Mouse (Mus musculus) adrenal gland, postnatal 25 days (tissue): ENCODE measurements around the gene Hrc. TPM values are rescaled to one million over a fixed set of nuclear protein-coding genes. Genes with fewer than 3 reads are reported as not detected.

ENCODE experiments used
- DNase-seq: peaks from one replicate; pipeline ENCODE4 v3.0.0; 2021; ENCODE audit warnings: mixed read lengths
- long read RNA-seq: library from polyadenylated mRNA; stranded (forward); transcript quantifications from one replicate; pipeline ENCODE4 v2.0.0, GENCODE M21; 2021
- total RNA-seq: library from RNA; stranded (reverse); gene quantifications from 2 replicates; pipeline ENCODE4 v1.2.3, GENCODE M21; 2021

The Hrc gene
- total RNA-seq, result 0.18 TPM in 1 of 2 replicates, not detected in the other
- long read RNA-seq, result 0 reads

- DNase-seq, result no peak
Measured at GRCm38 (mm10) chr7:45335056-45335455, at the start of gene Hrc. TSS of gene Hrc (plus strand) at chr7:45335290.

GRCm38 (mm10) chr7:45286486-45286885 is 48.6 kb upstream of the Hrc start:
- DNase-seq, result no peak

DNA sequence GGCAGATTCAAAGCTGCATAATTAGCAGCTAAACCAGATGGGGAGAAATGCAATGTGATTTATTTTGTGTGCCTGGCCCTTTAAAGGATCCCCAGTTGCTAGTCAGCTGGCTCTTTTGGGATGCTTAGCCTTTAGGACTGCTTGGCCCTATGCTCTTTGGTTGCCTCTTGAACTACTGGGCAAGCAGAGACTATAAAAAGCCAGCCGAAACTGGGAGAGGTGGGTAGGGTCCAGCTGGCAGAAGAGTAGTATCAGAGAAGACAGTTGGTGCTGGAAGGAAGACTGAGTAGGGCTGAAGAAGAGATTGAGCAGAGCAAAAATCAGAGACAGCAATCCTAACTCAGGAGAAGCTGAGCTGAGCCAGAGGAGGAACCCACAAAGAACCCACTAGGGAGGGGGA is 38.5 kb upstream of the Hrc start:
- no peak for DNase-seq

DNA sequence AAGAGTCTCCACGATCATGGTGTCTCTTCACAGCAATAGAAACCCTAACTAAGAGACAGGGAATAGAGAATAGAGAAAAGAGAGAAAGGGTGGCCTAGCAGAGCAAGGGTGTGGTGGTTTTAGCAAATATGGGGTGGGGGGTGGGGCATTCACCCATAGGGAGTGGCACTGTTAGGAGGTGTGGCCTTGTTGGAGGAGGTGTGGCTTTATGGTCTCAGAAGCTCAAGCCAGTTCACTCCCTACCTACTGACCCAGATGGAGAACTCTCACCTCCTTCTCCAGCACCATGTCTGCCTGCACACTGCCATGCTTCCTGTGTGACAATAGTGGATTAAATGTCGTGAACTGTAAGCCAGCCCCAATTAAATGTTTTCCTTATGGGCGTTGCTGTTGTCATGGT is 37.5 kb upstream of the Hrc start:
- DNase-seq, result no peak

DNA sequence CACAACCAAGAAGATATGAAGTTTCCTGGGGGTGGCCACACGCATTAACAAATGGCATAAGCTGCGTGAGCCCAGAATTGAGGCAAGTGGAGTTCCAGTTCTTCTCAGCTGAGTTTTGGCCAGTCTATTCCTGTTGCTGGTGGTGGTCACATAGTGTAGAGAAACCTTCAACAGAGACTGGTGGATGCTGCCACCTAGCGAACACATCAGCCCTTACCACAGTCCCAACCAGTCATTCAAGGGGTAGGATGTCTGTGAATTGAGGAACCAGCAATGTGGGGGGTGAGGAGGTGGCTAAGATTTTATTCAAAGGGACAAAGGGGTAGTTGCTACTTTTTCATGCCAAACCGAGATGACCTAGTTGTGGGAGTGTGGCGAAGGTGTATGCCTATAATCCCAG is 35.3 kb upstream of the Hrc start:
- DNase-seq, result no peak

DNA sequence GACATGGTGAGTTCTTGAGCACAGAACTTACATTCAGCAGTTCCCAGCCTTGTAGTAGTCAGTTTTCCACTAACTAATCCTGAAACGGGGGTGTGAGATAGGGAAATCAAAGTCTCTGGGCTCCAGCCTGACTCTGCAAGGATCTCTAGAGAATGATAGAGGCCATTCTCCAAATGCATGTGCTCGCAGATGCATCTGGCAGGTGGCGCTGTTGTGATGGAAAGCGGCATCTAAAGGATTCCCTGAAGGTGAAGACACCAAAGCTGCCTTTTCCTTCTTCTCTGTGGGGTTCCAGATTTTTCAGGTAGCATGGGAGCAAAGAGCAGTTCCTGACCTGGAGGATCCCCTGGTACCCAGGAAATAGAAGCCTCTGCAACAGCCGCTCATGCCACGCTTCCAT is 34.8 kb upstream of the Hrc start:
- DNase-seq, result peak; percentile 72

GRCm38 (mm10) chr7:45302626-45303025 is 32.5 kb upstream of the Hrc start:
- no peak for DNase-seq

DNA sequence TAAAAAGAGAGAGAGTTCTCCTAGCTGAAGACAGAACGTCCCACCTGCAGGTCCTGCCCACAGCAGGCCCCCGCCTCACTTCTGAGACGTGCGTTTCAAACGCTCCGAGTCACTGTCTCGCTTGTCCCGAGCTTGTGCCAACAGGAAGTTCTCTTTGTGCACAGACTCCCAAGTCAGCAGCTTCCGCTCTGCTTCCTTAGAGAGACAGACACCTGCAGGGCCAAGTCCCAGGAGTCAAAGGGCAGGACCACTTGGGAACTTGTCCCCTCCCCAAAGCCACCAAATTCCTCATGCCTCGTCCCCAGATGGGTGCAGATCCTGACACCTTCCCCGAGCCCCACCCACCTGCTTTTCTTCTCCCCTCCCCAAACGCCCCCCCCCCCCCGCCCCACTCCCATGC is 30.2 kb upstream of the Hrc start:
- no peak for DNase-seq

DNA sequence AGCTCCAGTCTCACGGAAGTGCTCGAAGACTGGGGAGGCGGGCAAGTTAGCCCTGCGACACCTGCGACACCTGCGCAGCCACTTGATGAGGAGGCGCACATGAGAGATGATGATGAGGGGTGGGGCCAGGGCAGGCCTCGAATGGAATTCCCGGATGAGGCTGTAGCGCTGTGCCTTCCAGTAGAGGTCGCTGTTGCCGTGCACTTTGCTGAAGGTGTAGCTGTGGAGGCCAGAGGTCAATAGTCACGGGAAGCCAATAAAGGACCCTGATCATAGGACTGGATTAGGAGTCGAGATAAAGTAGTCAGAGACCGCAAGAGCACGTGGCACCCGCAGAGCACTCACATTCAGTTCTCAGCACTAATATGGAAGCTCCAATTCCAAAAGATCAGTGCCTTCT is 29.8 kb upstream of the Hrc start:
- DNase-seq, result peak; percentile 67

GRCm38 (mm10) chr7:45308551-45309240 is 26.4 kb upstream of the Hrc start:
- no peak for DNase-seq

GRCm38 (mm10) chr7:45309455-45309854 is 25.6 kb upstream of the Hrc start:
- peak; percentile 53 for DNase-seq

- DNase-seq, result no peak
Measured at GRCm38 (mm10) chr7:45312023-45312422, 23.1 kb upstream of the Hrc start.

DNA sequence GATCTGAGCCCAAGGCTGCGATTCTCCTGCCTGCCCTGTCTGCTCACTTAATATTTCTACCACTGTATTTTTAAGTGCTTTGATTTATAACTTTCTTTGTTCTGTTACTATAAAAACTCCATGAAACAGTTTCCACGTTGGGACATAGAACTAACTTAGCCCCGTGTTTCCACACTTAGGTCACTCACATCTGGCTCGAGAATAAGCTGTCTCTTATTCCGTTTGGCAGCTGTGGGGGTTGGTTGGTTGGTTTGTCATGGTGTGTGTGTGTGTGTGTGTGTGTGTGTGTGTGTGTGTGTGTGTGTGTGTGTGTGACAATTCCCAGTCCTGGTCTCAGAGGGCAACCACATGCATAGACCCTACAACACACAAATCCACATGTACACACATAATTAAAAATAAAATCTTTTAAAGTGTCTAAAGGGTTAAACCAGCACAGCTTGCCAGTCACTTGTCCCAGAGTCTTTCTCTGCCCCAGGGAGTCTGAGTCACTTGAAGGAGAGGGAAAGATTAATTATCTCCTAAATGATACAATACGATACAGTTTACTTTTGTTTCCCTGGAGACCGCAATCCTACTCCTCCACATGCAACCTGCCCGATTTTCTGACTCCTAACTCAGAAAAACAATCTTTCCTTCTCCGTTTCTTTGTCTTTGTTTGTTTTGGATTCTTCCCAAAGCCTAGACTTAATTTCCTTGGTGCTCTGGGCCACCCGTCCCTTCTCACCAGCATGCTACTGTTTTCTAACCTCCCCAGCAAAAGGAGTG is 22.2 kb upstream of the Hrc start:
- no peak for DNase-seq

- DNase-seq, result no peak
Measured at GRCm38 (mm10) chr7:45313495-45313894, 21.6 kb upstream of the Hrc start.

- no peak for DNase-seq
Measured at GRCm38 (mm10) chr7:45315182-45315701, 19.8 kb upstream of the Hrc start.

DNA sequence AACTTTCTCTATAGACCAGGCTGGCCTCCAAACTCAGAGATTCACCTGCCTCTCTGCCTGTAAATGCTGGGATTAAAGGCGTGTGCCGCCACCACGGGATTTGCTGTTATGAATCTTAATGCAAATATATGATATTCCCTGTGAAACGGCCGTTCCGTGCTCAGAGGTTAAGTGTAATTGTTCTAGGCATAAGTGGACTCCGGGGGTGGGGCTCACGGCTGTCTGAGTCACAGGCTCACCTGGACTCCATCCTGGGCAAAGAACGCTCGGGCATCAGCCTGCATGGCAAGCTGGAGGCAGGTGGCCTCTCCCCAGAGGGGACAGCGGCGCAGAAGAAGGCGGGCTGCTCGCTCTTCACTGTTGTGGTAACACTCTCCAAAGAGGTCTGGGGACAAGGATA is 18.6 kb upstream of the Hrc start:
- DNase-seq, result no peak

DNA sequence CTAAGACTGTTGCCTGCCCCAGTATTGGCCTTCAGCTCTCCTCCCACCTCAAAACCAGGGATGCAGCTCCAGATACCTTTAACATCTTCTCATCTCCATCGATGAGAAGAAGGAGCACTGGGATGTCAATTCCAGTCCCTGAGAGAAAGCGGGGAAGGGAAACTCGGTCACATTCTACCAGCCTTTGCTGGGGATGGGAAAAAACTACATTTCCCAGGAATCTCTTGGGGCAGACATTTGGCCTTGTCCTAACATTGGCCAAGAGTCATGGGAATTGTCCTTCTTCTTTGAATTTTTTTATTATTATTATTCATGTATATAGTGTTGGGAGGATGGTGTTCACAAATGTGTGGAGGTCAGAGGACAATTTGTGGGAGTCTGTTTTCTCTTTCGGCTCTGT is 12.8 kb upstream of the Hrc start:
- DNase-seq, result no peak

- no peak for DNase-seq
Measured at GRCm38 (mm10) chr7:45323069-45323468, 12.0 kb upstream of the Hrc start.

GRCm38 (mm10) chr7:45325800-45326199 is 9.3 kb upstream of the Hrc start:
- DNase-seq, result no peak

- no peak for DNase-seq
Measured at GRCm38 (mm10) chr7:45328841-45329475, 6.1 kb upstream of the Hrc start.

DNA sequence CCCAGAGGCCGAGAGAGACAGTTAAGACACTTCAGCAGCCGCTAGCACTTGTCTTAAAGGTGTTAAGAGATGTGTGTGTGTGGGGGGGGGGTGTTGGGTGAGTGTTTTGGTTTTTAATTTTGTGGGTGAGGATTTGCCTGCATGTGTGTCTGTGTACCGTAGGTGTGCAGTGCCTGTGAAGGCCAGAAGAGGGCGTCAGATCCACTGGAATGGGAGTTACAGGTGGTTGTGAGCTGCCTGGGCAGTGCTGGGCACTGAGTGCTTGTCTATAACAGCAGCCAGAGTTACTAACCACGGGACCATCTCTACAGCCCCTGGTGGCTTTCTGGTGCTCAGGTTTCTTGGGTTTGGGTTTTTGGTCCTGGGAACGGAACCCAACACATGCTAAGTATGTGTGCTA is 3.6 kb upstream of the Hrc start:
- DNase-seq, result no peak

GRCm38 (mm10) chr7:45332685-45333425 is 2.2 kb upstream of the Hrc start:
- DNase-seq, result peak; percentile 21
